ENCODE assay signal across 7 mouse cellular contexts in the genomic region with DNA sequence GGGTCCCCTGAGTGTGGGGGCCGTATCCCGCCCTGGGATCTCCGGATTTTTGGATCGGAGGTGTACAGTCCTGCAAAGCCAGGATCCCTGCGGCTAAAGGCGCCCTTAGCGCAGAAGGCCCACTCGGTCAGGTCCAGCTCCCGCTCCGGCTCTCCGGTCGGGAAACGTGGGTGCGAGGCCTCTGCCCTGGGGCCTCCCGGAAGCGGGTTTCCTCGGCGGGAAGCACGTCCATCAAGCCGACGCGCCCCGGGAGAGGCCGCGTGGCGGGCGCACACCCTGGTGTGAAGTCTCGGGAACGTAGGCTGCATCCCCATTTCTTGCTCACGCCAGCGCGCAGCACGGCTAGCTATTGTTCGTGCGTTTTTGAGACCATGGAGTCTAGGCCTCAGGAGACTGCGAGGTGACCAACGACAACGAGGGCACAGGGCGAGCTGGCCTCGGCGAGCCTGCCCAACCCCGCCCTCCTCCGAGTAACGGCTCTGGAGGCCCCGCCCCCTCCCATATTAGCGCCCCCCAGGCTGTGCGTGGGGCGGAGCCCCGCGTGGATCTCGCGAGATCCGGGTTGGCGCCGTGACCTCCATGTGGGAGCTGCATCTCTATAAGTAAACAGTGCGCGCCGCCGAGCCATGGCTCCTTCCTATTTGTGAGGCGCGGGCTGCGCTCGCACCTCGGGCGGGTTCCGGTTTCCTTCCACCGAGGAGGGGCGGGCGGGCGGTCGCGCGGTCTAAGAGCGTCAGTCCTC. TPM values are rescaled to one million over a fixed set of nuclear protein-coding genes. Genes with fewer than 3 reads are reported as not detected.
DNase-seq lines count a peak whose midpoint lies in the region; ATAC-seq lines count a peak whose summit lies in the region.

Uhrf2 (plus strand) TSS at position 620 of the 742 bp plus-strand sequence.

- intact Hi-C loops in left cerebral cortex, postnatal 36 days (cut with DNase I) = loop anchor here (5.0 to 10.0 kb wide), 3 partner anchors 87 to 218 kb away; partner anchors contain the start of gene Ranbp6

- peak within 1 kb of the TSS; percentile 99 for H3K4me3 ChIP-seq in intestine, embryonic 16.5 days (ENCODE audit: low read length)
- peak within 1 kb of the TSS; percentile 89 for H3K4me3 ChIP-seq in midbrain, embryonic 11.5 days (ENCODE audit: low read depth, low read length)

- peak within 1 kb of the TSS; percentile 85 for H3K4me2 ChIP-seq in intestine, embryonic 16.5 days (ENCODE audit: low read depth, low read length)
- peak within 1 kb of the TSS; percentile 42 for H3K4me2 ChIP-seq in midbrain, embryonic 11.5 days

- peak; percentile 96 for ATAC-seq in intestine, embryonic 16.5 days
- ATAC-seq in midbrain, embryonic 11.5 days (ENCODE audit: low FRiP score) = peak; percentile 96

- H3K27me3 ChIP-seq in intestine, embryonic 16.5 days (replicated peaks; ENCODE audit: control insufficient read depth, insufficient read depth, low read length) = no peaks in the 10 kb centered on the region
- H3K27me3 ChIP-seq in midbrain, embryonic 11.5 days (ENCODE audit: control insufficient read depth, insufficient read depth, low read length) = no peaks in the 10 kb centered on the region

- 2% methylated on average over 74 of the region's 74 CpGs for WGBS in intestine, embryonic 16.5 days
- WGBS in midbrain, embryonic 11.5 days = 2% methylated on average over 74 of the region's 74 CpGs

- H3K4me1 ChIP-seq in intestine, embryonic 16.5 days (ENCODE audit: control insufficient read depth, insufficient read depth, low read length) = peaks cover 23% of the 10 kb centered on the region
- H3K4me1 ChIP-seq in midbrain, embryonic 11.5 days (ENCODE audit: control insufficient read depth, insufficient read depth, low read length) = peaks cover 22% of the 10 kb centered on the region

- peak within 1 kb of the TSS; percentile 99 for H3K9ac ChIP-seq in intestine, embryonic 16.5 days (ENCODE audit: low read depth, low read length)
- peak within 1 kb of the TSS; percentile 98 for H3K9ac ChIP-seq in midbrain, embryonic 11.5 days (ENCODE audit: low read length)

- no peaks in the 10 kb centered on the region for H3K36me3 ChIP-seq in intestine, embryonic 16.5 days (ENCODE audit: control insufficient read depth, insufficient read depth, low read length)
- H3K36me3 ChIP-seq in midbrain, embryonic 11.5 days (ENCODE audit: control insufficient read depth, insufficient read depth, low read length) = no peaks in the 10 kb centered on the region

- H3K9me3 ChIP-seq in intestine, embryonic 16.5 days (ENCODE audit: control insufficient read depth, low read length) = no peaks in the 10 kb centered on the region
- no peaks in the 10 kb centered on the region for H3K9me3 ChIP-seq in midbrain, embryonic 11.5 days (ENCODE audit: control insufficient read depth, low read length)

- peak within 1 kb of the TSS; percentile 91 for H3K27ac ChIP-seq in intestine, embryonic 16.5 days (ENCODE audit: low read length)
- peak within 1 kb of the TSS; percentile 89 for H3K27ac ChIP-seq in midbrain, embryonic 11.5 days (ENCODE audit: low read depth, low read length)

- DNase-seq in adrenal gland, adult 8-10 months = peak; percentile 92
- peak; percentile 97 for DNase-seq in embryo, embryonic 9.5 days (ENCODE audit: extremely low spot score)
- peak; percentile 98 for DNase-seq in gastrocnemius, postnatal 4 days (ENCODE audit: low spot score in 2 of 2)
- DNase-seq in left cerebral cortex, postnatal 36 days (ENCODE audit: low spot score in 2 of 2) = peak; percentile 93 to 95
- DNase-seq in midbrain, embryonic 11.5 days (ENCODE audit: low spot score, missing footprints) = peak; percentile 99
- DNase-seq in skeletal muscle tissue, adult 2 months (ENCODE audit: low read depth, low spot score) = peak; percentile 97

RNA-seq across cellular contexts. Expression of gene Uhrf2, which starts in this region (rescaled TPM):
- total RNA-seq in adrenal gland, adult 8-10 months (2022) = 10 to 100 TPM; 35.5 to 48.4 (median 42.5) TPM
- 10 to 100 TPM; 29.7 to 34.7 TPM for total RNA-seq in gastrocnemius, postnatal 4 days (2021)
- polyA plus RNA-seq in intestine, embryonic 16.5 days (2015; fragmentation: Nextera tagmentation; extraction: Ambion mirVana) = 39.4 and 43.2 TPM in 2 replicates
- total RNA-seq in left cerebral cortex, postnatal 36 days (2021) = 10 to 100 TPM; 44.1 to 59.1 TPM
- 80.3 and 85.2 TPM in 2 replicates for polyA plus RNA-seq in midbrain, embryonic 11.5 days (2014; fragmentation: Nextera tagmentation; extraction: Ambion mirVana)

Comparison
In these comparisons a context has a peak if more than half of its experiments do, and no peak if none do; other contexts are left out.
1. Peak in every context shown above with its lines: DNase-seq, ATAC-seq, H3K4me3 ChIP-seq and H3K27ac ChIP-seq.